Mouse (Mus musculus) bone marrow, adult 2 months (tissue): ENCODE results near the gene Prss21.

Experiments
- CTCF ChIP-seq: fragments of 200-500 bp; IDR thresholded peaks from 2 replicates; pipeline ENCODE4 v1.5.1; 2011; ENCODE audit warnings: low read length, control low read depth; ENCODE audit not compliant: control insufficient read depth, insufficient read depth
- POLR2A ChIP-seq: fragments of 200-500 bp; IDR thresholded peaks from 2 replicates; pipeline ENCODE4 v1.6.1; 2011; ENCODE audit warnings: low read depth, mild to moderate bottlenecking, control low read depth, low read length, borderline replicate concordance; ENCODE audit not compliant: control insufficient read depth

DNA sequence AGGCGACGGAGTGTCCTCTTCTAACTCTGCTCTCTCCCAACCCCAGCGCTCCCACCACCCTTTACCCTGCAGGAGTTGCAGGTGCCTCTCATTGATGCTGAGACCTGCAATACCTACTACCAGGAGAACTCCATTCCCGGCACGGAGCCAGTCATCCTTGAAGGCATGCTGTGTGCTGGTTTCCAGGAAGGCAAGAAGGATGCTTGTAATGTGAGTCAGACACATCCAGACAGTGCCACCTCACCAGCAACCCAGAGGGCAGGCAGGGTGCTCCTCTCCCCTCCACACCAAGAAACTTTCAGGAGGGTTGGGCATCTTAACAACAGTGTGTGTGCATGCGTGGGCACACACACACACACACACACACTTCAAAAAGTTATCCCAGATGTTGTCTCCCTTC, 10.7 kb upstream of the Prss21 start:
- TF ChIP-seq POLR2A (no peak), CTCF (no peak)
